Comparison of ENCODE assay signal across 26 mouse cellular contexts in the genomic region with DNA sequence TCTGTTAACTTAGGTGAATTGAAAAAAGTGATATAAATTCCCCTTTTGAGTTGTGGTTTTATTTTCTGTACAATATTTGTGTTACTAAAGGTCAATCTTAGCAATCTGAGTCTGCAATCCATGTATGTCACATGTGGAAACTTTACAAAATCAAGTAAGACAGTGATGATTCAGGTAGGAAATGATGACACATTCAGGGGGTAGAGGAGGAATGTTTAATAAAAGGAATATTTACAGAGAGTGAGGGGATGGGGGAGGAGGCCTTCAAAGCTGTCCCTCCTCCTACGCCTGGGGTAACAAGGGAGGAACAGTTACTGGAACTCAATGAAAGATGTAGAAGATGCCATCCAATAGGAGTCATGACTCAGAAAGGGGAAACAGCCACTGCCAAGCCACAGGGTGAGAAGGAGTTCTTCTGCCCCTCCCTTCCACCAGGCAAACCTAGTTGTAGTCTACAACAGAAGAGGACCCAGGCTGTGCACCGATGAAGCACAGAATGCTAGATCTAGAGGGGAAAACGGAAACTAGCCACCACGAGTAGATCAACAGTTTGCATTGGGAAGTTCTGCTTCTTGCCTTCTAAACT. TPM values are rescaled to one million over a fixed set of nuclear protein-coding genes. Genes with fewer than 3 reads are reported as not detected.
DNase-seq lines count a peak whose midpoint lies in the region; ATAC-seq and TF ChIP-seq lines count a peak whose summit lies in the region.
"Had no signal": no experiment of that assay in that cellular context is flagged by ENCODE, and none has a peak within 500 bp of the region (broad histone marks: within the 10 kb centered on the region; RNA-seq: fewer than 3 reads in every experiment).

No protein-coding gene starts in this region.

- peak; percentile 91 for ATAC-seq in monocyte, adult 5-6 weeks (replicated peaks; ENCODE audit: insufficient number of reproducible peaks, low FRiP score, low TSS enrichment, poor library complexity, severe bottlenecking)
- ATAC-seq in forebrain, postnatal 0 days: no peak
- ATAC-seq in hindbrain, embryonic 12.5 days (ENCODE audit: low FRiP score): no peak
- ATAC-seq: forebrain, embryonic 16.5 days had no signal

- intact Hi-C loops in heart, postnatal 10 days (cut with DNase I): no loop called here

- no peaks in the 10 kb centered on the region for H3K4me1 ChIP-seq in forebrain, postnatal 0 days (ENCODE audit: insufficient read depth)
- no peaks in the 10 kb centered on the region for H3K4me1 ChIP-seq in hindbrain, embryonic 12.5 days
- H3K4me1 ChIP-seq: heart, embryonic 15.5 days; liver, embryonic 15.5 days had no signal

- no peak for TF ChIP-seq CTCF in forebrain, postnatal 0 days (IDR thresholded peaks at IDR 0.05; ENCODE audit: low read depth)

- H3K9me3 ChIP-seq in forebrain, postnatal 0 days (ENCODE audit: low read length): no peaks in the 10 kb centered on the region
- no peaks in the 10 kb centered on the region for H3K9me3 ChIP-seq in hindbrain, embryonic 12.5 days (replicated peaks)
- H3K9me3 ChIP-seq: G1E; heart, embryonic 15.5 days; liver, embryonic 15.5 days had no signal

- H3K36me3 ChIP-seq in forebrain, postnatal 0 days (ENCODE audit: insufficient read depth): no peaks in the 10 kb centered on the region
- H3K36me3 ChIP-seq in hindbrain, embryonic 12.5 days: no peaks in the 10 kb centered on the region
- H3K36me3 ChIP-seq: G1E; heart, embryonic 15.5 days; liver, embryonic 15.5 days had no signal

- peak; percentile 76 for DNase-seq in heart, adult 11 months
- DNase-seq in heart, postnatal 10 days: no peak
- DNase-seq in MEL-GATA-1-ER (ENCODE audit: extremely low read depth, low read depth): peak; percentile 16
- peak; percentile 35 for DNase-seq in fibroblast of lung, adult 2 months (ENCODE audit: low read depth)
- no peak for DNase-seq in cerebellum, postnatal 4 days (ENCODE audit: low spot score in 2 of 2)
- DNase-seq in forebrain, postnatal 0 days: no peak
- DNase-seq: adrenal gland, postnatal 36 days; cerebellum, adult 8-10 months; embryo, embryonic 11 days; gastrocnemius, adult 2 months; heart, adult 2 months; kidney, adult 18-20 months; kidney, postnatal 10 days; midbrain, embryonic 14.5 days; retina, postnatal 1 day; thymus, postnatal 4 days had no signal

- no peaks in the 10 kb centered on the region for H3K27me3 ChIP-seq in forebrain, postnatal 0 days (ENCODE audit: insufficient read depth, low read length)
- no peaks in the 10 kb centered on the region for H3K27me3 ChIP-seq in hindbrain, embryonic 12.5 days
- H3K27me3 ChIP-seq: heart, embryonic 15.5 days; liver, embryonic 15.5 days had no signal

- 90% methylated on average over 4 of the region's 4 CpGs for WGBS in forebrain, postnatal 0 days
- 86% methylated on average over 4 of the region's 4 CpGs for WGBS in hindbrain, embryonic 12.5 days

- no peak overlapping the region for H3K4me3 ChIP-seq in forebrain, postnatal 0 days (ENCODE audit: low read depth, low read length)
- H3K4me3 ChIP-seq in hindbrain, embryonic 12.5 days: no peak overlapping the region
- H3K4me3 ChIP-seq: erythroblast, embryonic 14.5 days; gastrocnemius, adult 2 months; heart, adult 2 months; heart, embryonic 15.5 days; layer of hippocampus, adult 2 months; liver, embryonic 15.5 days had no signal

- no peak overlapping the region for H3K4me2 ChIP-seq in forebrain, postnatal 0 days (ENCODE audit: low read depth)
- H3K4me2 ChIP-seq in hindbrain, embryonic 12.5 days (replicated peaks): no peak overlapping the region
- H3K4me2 ChIP-seq: heart, embryonic 15.5 days; hindbrain, embryonic 14.5 days; liver, embryonic 15.5 days had no signal

- H3K27ac ChIP-seq in forebrain, postnatal 0 days (ENCODE audit: low read depth, low read length): no peak overlapping the region
- no peak overlapping the region for H3K27ac ChIP-seq in hindbrain, embryonic 12.5 days
- H3K27ac ChIP-seq: gastrocnemius, adult 2 months; heart, adult 2 months; heart, embryonic 15.5 days; hindbrain, embryonic 14.5 days; layer of hippocampus, adult 2 months; liver, embryonic 15.5 days had no signal

- H3K9ac ChIP-seq in forebrain, postnatal 0 days: no peak overlapping the region
- H3K9ac ChIP-seq in hindbrain, embryonic 12.5 days: no peak overlapping the region
- H3K9ac ChIP-seq: heart, embryonic 15.5 days; hindbrain, embryonic 14.5 days; liver, embryonic 15.5 days had no signal

RNA-seq across cellular contexts. Expression of gene Ptger2, which starts 17.8 kb away (rescaled TPM):
- total RNA-seq in heart, postnatal 10 days (2021): under 1 TPM; 0.25 to 0.45 TPM
- total RNA-seq in monocyte, adult 5-6 weeks (2017): 3.0 to 3.4 TPM (median 3.3 TPM) in 3 replicates
- total RNA-seq in forebrain, postnatal 0 days (2014; rRNA removed): 0.38 and 1.2 TPM in 2 replicates
- polyA plus RNA-seq in forebrain, postnatal 0 days (2015; fragmentation: Nextera tagmentation; extraction: Ambion mirVana): 0.26 and 0.46 TPM in 2 replicates
- polyA plus RNA-seq in hindbrain, embryonic 12.5 days (2016; fragmentation: Nextera tagmentation; extraction: Ambion mirVana): 0.10 and 0.27 TPM in 2 replicates
- polyA plus RNA-seq: C2C12, G1E had no signal

Comparison
In these comparisons a context has a peak if more than half of its experiments do, and no peak if none do; other contexts are left out.
1. DNase-seq: peak in heart, adult 11 months (single experiment), MEL-GATA-1-ER (single experiment) and fibroblast of lung, adult 2 months (single experiment); none in heart, postnatal 10 days (0 of 2), cerebellum, postnatal 4 days (0 of 2) and forebrain, postnatal 0 days (single experiment).